ENCODE assay signal across 26 mouse cellular contexts in the genomic region with DNA sequence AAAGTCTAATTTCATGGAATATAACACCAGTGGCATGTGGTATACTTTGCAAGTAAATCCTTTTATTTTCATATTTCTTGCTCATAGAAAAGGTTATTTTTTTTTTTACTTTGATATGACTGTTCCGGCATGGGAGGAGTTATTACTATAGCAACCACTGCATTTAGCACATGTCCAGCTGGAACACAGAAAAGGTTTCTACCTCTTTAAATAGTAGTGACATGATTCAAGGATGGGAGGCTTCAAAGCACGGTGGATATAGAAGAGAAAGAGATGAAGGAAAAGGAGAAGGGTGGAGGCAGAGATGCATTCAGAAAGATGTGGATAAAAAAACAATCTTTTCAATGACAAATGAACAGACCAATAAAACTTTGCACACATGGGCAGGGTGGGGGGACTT. TPM values are rescaled to one million over a fixed set of nuclear protein-coding genes. Genes with fewer than 3 reads are reported as not detected.
DNase-seq lines count a peak whose midpoint lies in the region; ATAC-seq and TF ChIP-seq lines count a peak whose summit lies in the region.
"Had no signal": no experiment of that assay in that cellular context is flagged by ENCODE, and none has a peak within 500 bp of the region (broad histone marks: within the 10 kb centered on the region; RNA-seq: fewer than 3 reads in every experiment).

No protein-coding gene starts in this region.

- H3K27ac ChIP-seq in left cerebral cortex, adult 2 months = peak overlapping the region; percentile 52
- H3K27ac ChIP-seq in midbrain, postnatal 0 days (ENCODE audit: low read depth, low read length) = no peak overlapping the region
- H3K27ac ChIP-seq in midbrain, embryonic 15.5 days = no peak overlapping the region
- H3K27ac ChIP-seq in cortical plate, adult 2 months (ENCODE audit: insufficient read depth, low read length) = peak overlapping the region; percentile 63; the same call in 1 of the 2 replicates
- H3K27ac ChIP-seq: forebrain, embryonic 10.5 days; forebrain, embryonic 13.5 days; heart, embryonic 15.5 days; hindbrain, embryonic 10.5 days; hindbrain, embryonic 13.5 days had no signal

- no peak overlapping the region for H3K9ac ChIP-seq in midbrain, postnatal 0 days (replicated peaks; ENCODE audit: low read length, poor library complexity, severe bottlenecking)
- no peak overlapping the region for H3K9ac ChIP-seq in midbrain, embryonic 15.5 days
- H3K9ac ChIP-seq: forebrain, embryonic 13.5 days; heart, embryonic 12.5 days; heart, embryonic 15.5 days; hindbrain, embryonic 13.5 days had no signal

- intact Hi-C loops in left cerebral cortex, adult 2 months (cut with DNase I) = loop anchor here (5.0 to 10.0 kb wide), 3 partner anchors 76 to 301 kb away; a partner anchor contains a TSS
- intact Hi-C loops in left cerebral cortex, postnatal 4 days (cut with DNase I) = loop anchor here (5.0 kb wide), 1 partner anchor 144 kb away; no protein-coding TSS in a partner anchor

- 0 out of 2 replicates have a peak, but pooled peaks have one; percentile 56 for ATAC-seq in midbrain, postnatal 0 days (ENCODE audit: low FRiP score)
- ATAC-seq in midbrain, embryonic 15.5 days (replicated peaks) = no peak
- ATAC-seq: activated CD4-positive, CD25-positive, alpha-beta regulatory T cell, adult 4 months; forebrain, embryonic 13.5 days had no signal

- TF ChIP-seq POLR2A in cortical plate, adult 2 months (IDR thresholded peaks at IDR 0.05; ENCODE audit: extremely low read depth, insufficient read depth, low read length) = no peak

- H3K4me2 ChIP-seq in midbrain, postnatal 0 days (ENCODE audit: low read depth, low read length, poor library complexity, severe bottlenecking) = no peak overlapping the region
- no peak overlapping the region for H3K4me2 ChIP-seq in midbrain, embryonic 15.5 days
- H3K4me2 ChIP-seq: forebrain, embryonic 13.5 days; heart, embryonic 12.5 days; heart, embryonic 15.5 days; hindbrain, embryonic 13.5 days had no signal

- no peaks in the 10 kb centered on the region for H3K36me3 ChIP-seq in midbrain, postnatal 0 days (ENCODE audit: insufficient read depth, low read length)
- H3K36me3 ChIP-seq in midbrain, embryonic 15.5 days (replicated peaks) = no peaks in the 10 kb centered on the region
- H3K36me3 ChIP-seq: forebrain, embryonic 10.5 days; heart, embryonic 12.5 days; heart, embryonic 15.5 days; hindbrain, embryonic 10.5 days; hindbrain, embryonic 13.5 days had no signal

- no peaks in the 10 kb centered on the region for H3K4me1 ChIP-seq in midbrain, postnatal 0 days (ENCODE audit: insufficient read depth, low read length)
- H3K4me1 ChIP-seq in midbrain, embryonic 15.5 days = 0 out of 2 replicates have a peak, but pooled peaks cover 3% of the 10 kb centered on the region
- peaks cover 4% of the 10 kb centered on the region for H3K4me1 ChIP-seq in cortical plate, adult 2 months (ENCODE audit: control insufficient read depth, insufficient read depth, low read length)
- H3K4me1 ChIP-seq: forebrain, embryonic 10.5 days; forebrain, embryonic 13.5 days; heart, embryonic 12.5 days; heart, embryonic 15.5 days; hindbrain, embryonic 10.5 days; hindbrain, embryonic 13.5 days had no signal

- WGBS in midbrain, postnatal 0 days = 34% methylated on average over 2 of the region's 2 CpGs
- 64% methylated on average over 2 of the region's 2 CpGs for WGBS in midbrain, embryonic 15.5 days

- TF ChIP-seq CTCF in left cerebral cortex, adult 2 months (IDR thresholded peaks at IDR 0.05) = no peak
- TF ChIP-seq CTCF in midbrain, postnatal 0 days (IDR thresholded peaks at IDR 0.05) = no peak
- TF ChIP-seq CTCF in cortical plate, adult 2 months (IDR thresholded peaks at IDR 0.05; ENCODE audit: extremely low read depth, insufficient read depth, low read length) = no peak

- no peaks in the 10 kb centered on the region for H3K9me3 ChIP-seq in midbrain, postnatal 0 days (ENCODE audit: low read length)
- no peaks in the 10 kb centered on the region for H3K9me3 ChIP-seq in midbrain, embryonic 15.5 days
- H3K9me3 ChIP-seq: forebrain, embryonic 10.5 days; forebrain, embryonic 13.5 days; heart, embryonic 12.5 days; heart, embryonic 15.5 days; hindbrain, embryonic 10.5 days; hindbrain, embryonic 13.5 days had no signal

- no peak overlapping the region for H3K4me3 ChIP-seq in left cerebral cortex, adult 2 months
- no peak overlapping the region for H3K4me3 ChIP-seq in midbrain, postnatal 0 days (ENCODE audit: low read depth, low read length)
- no peak overlapping the region for H3K4me3 ChIP-seq in midbrain, embryonic 15.5 days
- H3K4me3 ChIP-seq in cortical plate, adult 2 months (ENCODE audit: insufficient read depth, low read length) = no peak overlapping the region
- H3K4me3 ChIP-seq: forebrain, embryonic 10.5 days; forebrain, embryonic 13.5 days; heart, embryonic 12.5 days; heart, embryonic 15.5 days; hindbrain, embryonic 10.5 days; hindbrain, embryonic 13.5 days had no signal

- no peaks in the 10 kb centered on the region for H3K27me3 ChIP-seq in midbrain, postnatal 0 days (ENCODE audit: insufficient read depth, low read length)
- H3K27me3 ChIP-seq in midbrain, embryonic 15.5 days (replicated peaks) = no peaks in the 10 kb centered on the region
- H3K27me3 ChIP-seq: forebrain, embryonic 13.5 days; heart, embryonic 12.5 days; heart, embryonic 15.5 days; hindbrain, embryonic 13.5 days had no signal

- no peak for DNase-seq in left cerebral cortex, adult 2 months (ENCODE audit: extremely low spot score in 1 of 2, low spot score in 2 of 2)
- no peak for DNase-seq in left cerebral cortex, postnatal 4 days
- no peak for DNase-seq in midbrain, postnatal 0 days (ENCODE audit: low spot score)
- no peak for DNase-seq in retina, postnatal 1 day
- DNase-seq in adrenal gland, postnatal 25 days = no peak
- DNase-seq: adrenal gland, adult 8-10 months; adrenal gland, postnatal 36 days; cerebellum, adult 11-12 months; cerebellum, adult 8-10 months; cerebellum, postnatal 10 days; cerebellum, postnatal 36 days; gastrocnemius, postnatal 25 days; heart, adult 18-20 months; heart, postnatal 10 days; heart, postnatal 36 days had no signal

RNA-seq across cellular contexts. Expression of a gene that starts 38.0 kb away (rescaled TPM):
- total RNA-seq in left cerebral cortex, adult 2 months (2021) = under 1 TPM in 1 of 2 experiments, not detected in 1; 0.38 TPM
- not detected for total RNA-seq in left cerebral cortex, postnatal 4 days (2021)
- 0.52 and 1.2 TPM in 2 replicates for total RNA-seq in midbrain, postnatal 0 days (2014; rRNA removed)
- 0.52 and 0.72 TPM in 2 replicates for polyA plus RNA-seq in midbrain, postnatal 0 days (2015; fragmentation: Nextera tagmentation; extraction: Ambion mirVana)
- polyA plus RNA-seq in midbrain, embryonic 15.5 days (2015; fragmentation: Nextera tagmentation; extraction: Ambion mirVana) = 0.32 and 0.41 TPM in 2 replicates
- polyA plus RNA-seq in cortical plate, adult 2 months (2012; rRNA removed) = 0.08 and 0.10 TPM in 2 replicates
- 9.2 and 13.2 TPM in 2 replicates for total RNA-seq in adrenal gland, postnatal 25 days (2021)
- total RNA-seq: ES-E14 had no signal
- polyA plus RNA-seq: forebrain, embryonic 10.5 days; forebrain, embryonic 13.5 days; forebrain, embryonic 16.5 days; hindbrain, embryonic 10.5 days had no signal

Comparison
In these comparisons a context has a peak if more than half of its experiments do, and no peak if none do; other contexts are left out.
1. H3K27ac ChIP-seq: peak in left cerebral cortex, adult 2 months (single experiment) and cortical plate, adult 2 months (single experiment); none in midbrain, postnatal 0 days (single experiment) and midbrain, embryonic 15.5 days (single experiment).